Mouse (Mus musculus) c-Kit-positive CD71-positive TER-119-positive erythroid progenitor cells, embryonic 14.5 days (primary cell): ENCODE measurements at regions not wholly inside any gene's neighbourhood (a gene's known extent, or its start where the extent isn't known, plus 50 kb on each side); places are given as distances from the start of the nearest gene placed in this dataset.
A peak's percentile ranks its signal among the peaks of the same experiment; 100 is the strongest.

ENCODE experiments used
- DNase-seq: peaks from one replicate; pipeline ENCODE4 v3.0.0-alpha.2; 2013; ENCODE audit warnings: low spot score

DNA sequence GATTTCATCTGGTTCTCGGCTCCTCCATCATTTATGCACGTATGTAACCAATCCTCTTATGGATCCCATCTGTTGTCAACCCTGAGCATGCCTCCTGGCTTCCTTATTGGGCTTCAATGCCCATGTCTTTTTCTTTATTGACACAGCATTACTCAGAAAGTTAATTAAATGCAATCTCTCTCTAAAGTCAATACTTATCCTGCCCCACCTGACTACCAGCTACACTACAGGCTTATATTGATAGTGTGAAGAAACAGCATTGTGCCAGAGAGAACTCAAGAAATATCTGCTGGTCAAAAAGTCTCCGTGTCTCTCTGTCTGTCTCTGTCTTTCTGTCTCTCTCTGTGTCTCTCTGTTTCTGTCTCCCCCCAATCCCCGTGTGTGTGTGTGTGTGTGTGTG is 194.7 kb upstream of the Rfx3 start:
- no peak for DNase-seq

DNA sequence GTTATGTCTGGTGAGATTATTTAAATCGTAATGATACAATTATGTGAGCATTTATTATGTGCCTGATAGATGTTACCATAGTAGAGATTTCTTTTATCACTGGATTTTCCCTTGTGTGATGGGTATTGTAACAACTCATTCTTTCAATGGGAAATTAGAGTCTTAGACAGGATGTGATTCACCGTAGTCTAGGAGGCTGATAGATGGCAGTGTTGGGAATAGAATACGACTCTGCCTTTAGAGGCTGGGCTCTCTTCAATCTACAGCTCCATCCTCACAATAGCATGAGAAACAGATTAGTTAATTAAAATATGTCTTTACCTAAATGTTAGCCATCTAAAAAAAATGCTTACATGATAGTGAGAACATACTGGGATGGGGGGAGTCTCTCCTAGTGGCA is 192.8 kb upstream of the Rfx3 start:
- no peak for DNase-seq

DNA sequence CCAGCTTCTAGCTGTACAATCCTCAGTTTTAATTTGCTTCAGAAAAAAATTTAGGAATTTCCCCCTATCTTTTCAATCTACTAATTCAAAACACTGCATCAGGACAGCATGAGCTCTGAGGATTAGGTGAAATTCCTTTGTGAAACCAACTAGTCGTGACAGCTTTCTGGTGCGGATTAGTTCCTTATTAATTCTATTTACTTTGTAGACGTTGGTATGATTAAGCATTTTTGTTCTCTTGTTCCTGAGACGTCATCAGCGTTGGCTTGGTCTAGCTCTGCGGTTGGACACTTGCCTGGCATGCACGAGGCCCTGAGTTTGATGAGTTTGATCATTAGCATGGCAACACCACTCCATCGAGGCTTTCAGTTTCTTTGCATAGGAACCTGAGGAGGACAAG is 188.4 kb upstream of the Rfx3 start:
- no peak for DNase-seq

DNA sequence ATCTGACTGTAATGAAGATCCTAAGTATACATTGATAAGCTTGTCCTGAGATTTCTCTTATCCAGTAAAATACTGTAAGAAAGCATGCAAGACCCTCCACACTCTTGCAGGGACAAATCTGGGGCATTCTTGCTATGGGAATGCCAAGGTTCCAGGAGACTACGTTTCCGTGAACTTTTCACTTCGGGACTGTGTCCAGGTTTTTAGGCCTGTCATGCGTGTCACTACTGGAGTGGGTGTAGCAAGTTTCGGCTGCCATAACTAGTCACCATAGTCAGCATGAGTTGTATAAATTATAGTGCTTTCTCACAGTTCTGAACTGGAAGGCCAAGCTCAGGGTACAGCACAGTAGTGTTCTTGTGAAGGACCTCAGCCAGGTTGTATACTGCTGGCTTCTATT is 185.9 kb upstream of the Rfx3 start:
- no peak for DNase-seq

DNA sequence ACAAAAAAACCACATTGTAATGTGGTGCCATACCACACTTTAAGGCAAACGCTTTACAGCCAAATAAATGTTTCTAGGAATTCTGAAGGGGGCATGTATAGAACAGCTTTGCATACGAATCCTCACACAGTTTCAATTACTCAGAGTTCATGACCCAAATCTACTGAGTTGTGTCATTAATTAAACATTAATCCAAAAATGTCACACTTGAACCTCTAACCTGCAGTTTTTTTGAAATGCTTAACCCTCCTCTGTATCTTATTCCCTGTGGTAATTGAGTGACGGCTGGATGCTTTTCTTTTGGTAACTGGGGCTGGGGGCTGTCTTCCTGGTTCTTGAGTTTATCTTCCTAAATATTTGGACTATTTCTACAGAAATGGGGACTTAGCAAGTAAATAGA is 181.3 kb upstream of the Rfx3 start:
- no peak for DNase-seq

DNA sequence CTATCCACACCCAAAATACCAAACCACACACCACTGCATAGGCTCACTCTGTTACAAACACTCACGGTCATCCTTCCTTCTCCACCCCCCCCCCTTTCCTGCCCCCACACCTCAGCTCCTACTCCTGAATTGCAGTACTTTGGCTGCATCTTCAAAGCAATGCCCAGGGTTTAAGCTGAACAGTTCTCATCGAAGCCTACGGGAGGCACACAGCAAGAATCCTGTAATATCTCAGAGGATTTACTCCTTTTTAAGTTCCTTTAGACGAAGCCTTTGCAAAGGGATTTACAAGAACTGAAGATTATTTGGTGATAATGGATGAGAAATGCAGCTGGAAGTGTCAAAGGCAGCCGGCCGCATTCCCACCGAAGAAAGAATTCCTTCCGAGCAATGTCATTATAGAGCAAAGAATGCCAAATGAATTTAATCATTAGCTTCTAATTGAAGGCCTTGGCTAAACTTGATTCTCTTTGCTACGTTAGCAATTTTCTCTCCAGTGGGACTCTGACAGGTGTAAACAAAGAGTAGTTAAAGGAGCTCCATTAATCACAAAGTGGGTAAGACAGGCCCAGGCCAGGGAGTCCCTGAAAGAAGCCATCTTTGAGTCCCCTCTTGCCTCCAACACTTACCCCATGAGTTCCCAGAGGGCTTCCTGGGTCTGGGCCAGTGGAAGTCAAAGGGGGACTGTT is 180.6 kb upstream of the Rfx3 start:
- no peak for DNase-seq

DNA sequence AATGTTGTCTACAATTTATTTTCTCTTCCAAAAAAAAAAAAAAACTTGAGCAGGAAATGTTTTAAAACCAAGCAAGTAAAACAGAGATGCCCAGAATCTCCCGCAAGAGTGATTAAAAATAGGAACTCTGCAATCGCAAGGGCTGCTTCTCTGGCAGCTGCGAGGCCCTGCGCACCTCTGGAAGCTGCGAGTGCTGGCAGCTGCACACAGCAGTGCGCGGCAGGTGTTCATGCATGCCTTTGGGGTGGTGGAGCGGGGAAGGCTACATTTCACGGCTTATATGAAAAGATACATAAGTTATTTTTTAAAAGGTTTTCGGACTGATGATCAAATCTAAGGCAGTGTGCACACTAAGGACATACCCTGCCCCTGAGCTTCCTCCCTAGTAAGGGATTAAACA is 179.3 kb upstream of the Rfx3 start:
- DNase-seq = no peak

DNA sequence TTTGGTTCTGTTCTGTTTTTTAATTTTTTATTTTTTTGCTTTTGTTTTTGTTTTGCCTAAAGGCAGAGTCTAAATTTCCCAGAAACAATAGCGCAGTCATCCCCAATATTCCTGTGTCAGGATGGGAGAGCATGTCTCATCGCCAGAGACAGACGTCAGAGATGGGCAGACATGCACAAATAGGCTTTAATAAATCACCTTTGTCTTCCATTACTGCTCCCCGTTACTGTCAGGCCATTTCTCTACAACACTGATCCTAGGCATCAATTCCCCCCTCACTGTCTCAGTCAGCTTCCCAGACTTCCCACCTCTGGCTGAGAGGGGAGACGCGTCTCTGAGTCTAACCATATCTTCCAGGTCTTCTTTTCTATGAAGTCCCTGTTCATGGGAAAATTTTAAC is 177.4 kb upstream of the Rfx3 start:
- DNase-seq = no peak

DNA sequence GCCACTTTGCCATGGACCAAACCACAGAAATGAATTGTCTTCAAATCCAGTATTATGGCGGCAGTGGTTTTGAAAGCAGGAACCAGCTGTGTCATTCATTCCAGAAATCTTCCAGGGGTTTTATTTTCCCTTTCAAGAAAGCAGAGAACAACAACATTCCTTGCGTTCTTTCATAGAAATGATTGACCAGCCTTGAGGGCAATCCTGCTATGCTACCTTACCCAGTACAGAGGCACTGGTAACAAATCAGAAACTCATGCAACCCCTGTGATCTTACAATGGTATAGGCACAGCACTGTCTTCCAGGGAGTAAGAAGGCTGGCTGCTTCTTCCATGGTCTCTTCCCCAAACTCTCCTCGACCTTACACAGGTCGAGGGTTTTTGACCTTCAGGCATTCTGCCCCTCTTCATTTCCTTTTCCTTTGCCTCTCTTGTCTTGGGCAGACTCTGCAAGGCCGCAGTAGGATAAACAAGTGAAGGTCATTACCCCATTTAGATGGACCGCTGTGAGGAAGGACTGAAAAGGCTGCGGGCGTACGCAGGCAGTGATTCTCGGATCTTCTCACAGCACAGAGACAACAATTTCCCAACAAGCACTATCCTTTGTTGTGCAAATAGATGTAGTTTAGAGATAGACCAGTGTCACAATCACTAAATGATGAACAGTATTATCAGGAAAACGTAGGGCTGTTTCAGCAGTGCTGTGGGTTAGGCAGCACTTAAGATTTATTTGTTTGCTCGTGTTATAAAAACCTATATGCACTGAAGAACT is 171.6 kb upstream of the Rfx3 start:
- no peak for DNase-seq

DNA sequence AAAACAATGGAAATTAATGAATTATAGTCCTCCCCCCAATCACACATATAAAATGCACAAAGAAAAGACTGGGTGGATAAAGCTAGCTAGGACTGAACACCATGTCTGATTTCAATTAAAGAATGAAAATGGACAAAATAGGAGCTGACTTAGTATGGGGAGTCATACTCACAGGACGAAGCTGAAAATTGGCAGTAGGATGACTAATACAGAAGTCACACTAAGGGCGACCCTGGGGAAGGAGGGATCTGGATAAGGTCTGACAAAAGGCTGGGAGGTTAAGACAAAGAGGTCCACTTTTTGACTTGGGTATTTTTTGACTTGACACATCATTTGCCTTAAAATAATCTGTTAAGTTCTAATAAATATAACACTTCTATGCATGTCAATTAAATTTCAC is 170.2 kb upstream of the Rfx3 start:
- no peak for DNase-seq

DNA sequence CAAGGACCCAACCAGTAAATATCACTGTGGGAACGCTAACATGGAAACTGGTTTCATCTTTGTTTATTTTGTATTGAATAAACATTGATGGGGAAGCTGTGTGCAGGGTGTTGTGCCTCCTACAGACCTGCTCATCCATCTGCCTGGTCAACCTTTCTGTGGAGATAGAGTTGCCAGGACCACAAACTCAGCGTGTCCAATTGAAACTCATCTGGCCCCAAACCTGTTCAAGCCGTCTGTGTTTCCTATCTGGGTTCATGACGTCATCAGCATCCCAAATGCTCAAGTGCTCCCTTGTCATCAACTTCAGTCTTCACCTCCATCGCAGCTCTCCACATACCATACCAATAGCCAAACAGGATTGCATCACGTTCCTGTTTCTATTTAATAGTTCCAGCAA is 167.1 kb upstream of the Rfx3 start:
- DNase-seq = no peak

DNA sequence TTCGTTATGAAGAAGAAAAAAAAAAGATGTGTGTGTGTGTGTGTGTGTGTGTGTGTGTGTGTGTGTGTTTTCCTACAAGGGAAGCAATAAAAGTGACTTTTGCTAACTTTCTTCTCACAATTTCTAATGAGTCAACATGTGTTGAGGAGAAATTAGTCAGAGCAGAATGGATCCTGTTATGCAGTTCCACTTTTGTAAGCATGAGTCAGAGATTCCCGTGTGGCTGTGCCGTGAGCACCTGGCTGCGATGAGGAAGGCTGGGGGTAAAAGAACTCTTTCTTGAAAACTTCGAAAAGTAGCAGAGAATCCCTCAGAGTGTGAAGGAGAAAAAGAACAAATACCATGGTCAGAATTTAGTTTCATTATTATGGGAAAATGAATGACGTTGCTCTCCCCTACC is 165.9 kb upstream of the Rfx3 start:
- DNase-seq = no peak

DNA sequence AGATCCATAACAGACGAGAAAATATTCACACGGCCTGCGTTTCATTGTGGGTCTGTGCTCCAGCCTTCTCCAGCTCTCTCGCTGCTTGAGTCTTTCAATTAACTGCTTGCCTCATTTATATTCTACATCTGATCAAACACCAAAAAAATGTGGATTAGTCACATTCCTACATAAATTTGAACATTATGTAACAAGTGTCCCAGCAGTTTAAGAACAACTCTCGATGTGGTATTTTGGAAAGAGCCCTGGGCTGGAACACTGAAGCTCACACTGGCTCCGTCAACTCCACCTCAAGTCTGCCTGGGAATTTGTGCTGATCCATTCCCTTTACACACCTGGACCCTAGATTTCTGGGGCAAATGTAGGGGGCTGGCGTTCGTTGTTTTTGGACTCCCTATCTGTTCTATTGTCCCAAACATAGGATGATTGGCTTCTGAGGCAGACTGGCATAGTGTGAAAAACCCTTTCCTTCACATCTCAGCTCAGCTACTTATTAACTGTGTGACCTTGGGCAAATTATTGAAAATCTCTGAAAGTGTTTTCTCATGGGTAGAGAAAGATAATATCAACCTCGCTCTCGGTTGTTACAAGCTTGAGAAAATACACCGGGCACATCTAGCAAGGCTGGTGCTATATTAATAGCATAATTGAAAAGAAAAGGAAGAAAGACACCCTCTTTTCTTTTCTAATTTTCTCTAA is 161.0 kb upstream of the Rfx3 start:
- DNase-seq = no peak

DNA sequence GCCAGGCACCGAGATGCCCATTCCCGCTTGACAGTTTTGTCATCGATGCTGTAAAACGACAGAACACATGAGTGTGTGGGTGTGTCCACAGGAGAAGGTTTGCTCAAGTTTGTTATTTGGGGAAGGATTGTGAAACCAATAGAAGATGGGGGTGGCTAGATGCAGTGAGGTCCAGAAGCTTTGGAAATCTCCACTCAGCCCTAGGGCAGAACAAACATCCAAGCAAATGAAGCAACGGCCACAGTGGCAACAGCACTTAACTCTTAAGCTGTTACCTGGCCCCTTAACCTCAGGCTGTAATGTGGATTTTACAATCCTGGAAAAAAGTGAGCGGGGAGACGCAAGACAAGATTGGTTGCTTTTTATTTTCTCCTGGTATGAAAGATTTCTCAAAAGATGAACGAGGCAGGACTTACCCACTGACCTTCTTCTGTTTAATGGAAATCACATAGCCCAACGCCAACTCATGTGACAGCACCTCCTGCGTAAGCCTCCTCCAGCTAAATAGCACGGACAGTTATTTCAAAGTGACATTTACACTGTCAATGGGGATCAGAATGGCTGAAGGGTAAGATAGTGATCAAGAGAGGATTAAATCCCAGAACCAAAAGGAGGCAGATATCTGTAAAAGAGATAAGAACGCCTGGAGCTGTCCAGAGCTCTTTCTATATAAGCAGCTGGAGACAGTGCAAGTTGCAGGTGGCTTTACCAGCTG is 156.6 kb upstream of the Rfx3 start:
- no peak for DNase-seq

DNA sequence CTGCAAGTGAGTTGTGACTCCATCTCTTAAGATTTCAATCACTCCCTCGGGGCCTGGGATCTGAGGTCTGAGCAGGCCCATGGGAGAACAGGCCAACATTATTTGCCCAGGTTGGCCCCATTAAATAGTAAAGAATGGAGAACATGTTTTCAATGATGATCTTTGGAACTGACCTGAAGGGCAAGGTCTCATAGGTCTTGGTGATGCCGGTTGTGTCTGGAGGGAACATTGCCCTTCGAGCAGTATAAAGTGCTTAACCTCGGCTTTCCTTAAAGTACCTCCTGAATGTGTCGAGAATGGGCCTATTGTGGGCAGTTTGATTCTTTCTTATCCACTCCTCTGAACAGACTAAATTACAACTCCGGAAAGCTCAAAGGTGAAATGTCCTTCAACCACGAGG is 155.7 kb upstream of the Rfx3 start:
- no peak for DNase-seq

DNA sequence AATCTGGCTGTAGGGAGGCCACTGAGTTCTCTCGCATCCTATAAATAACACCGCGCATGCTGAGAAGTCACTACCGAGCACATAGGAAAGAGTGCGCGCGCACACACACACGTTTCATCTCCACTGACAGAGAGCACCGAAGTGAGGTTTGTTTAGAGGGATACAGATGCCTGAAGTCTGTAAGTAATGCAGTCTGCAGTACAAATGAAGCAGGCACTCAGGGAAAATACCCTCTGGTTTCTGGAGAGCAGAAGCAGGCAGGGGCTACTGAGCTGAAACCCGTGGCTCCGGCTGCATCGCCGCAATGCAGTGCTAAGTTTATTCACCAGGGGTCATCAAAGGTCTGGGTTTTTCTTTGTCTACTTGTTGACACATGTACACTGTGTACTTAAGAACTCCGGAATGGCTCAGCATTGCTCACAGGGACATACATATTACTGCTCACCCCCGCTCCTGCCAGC is 155.0 kb upstream of the Rfx3 start:
- DNase-seq = no peak

DNA sequence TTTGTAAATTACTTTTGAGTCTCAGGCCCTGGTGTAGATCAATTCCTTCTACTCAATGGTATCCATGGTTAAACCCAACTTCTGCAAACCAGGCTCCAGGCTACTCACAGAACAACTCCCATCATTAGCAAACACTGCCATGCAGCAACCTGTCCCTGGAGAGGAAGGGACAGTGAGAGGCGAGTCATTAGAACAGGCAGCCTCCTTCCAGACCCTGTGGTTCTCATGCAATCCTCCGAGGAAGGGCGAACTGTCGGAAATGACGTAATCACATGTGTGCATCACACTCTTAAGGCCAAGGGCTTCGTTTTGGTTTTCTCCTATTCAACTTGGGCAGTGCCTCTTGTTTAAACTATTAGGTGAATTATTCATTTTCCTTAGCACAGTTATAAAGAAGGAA is 152.2 kb upstream of the Rfx3 start:
- DNase-seq = no peak

DNA sequence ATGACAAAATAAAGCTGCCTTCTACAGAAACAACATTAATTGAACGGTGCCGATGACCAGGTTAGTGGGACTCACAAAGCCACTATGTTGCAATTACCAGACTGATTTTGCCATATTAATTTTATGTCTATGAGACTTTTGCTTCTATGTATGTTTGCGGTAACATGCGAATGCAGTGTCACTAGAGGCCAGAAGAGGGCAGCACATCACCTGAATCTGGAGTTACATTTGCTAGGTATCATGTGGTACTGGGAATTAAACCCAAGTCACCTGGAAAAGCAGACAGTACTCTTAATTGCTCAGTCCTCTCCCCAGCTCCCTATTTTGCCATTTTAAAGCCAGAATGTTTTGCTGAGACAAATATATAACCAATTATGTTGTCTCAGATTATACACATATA is 149.6 kb upstream of the Rfx3 start:
- DNase-seq = peak; percentile 1

DNA sequence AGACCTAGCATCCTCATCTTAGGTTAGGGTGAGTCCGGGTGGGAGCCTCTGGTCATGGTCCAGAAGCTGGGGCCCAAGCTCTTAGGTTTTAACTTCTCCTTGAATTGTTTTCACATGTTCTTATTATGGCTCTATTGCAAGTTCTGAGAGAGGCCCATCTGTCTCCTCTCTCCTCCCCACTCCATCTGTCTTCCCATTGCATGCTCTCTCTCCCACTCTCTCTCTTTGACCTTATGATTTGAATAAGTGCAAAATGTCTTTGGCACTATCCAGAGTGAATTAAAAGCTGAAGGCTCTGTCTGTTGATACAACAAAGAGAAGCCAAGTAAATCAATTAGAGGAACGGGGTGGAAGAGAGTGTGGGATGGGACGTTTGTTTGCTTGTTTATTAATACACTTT is 146.2 kb upstream of the Rfx3 start:
- no peak for DNase-seq

DNA sequence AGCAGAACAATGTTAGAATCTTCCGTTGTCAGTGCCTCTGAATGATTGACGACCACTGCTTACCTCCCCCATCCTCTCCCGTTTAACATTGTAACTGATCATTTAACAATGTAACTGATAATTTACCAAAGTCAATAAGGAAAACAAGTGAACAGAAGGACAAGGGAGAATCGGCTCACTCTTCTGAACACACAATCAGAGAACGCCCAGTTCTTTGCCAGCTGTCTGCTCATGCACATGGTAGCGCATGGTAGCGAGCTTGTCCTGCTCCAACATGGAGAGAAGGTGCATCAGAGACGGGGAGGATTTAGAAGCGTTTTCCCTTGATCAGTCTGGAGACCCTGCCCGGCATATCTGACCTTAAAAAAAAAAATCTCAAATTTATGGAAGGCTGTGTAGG is 126.6 kb upstream of the Rfx3 start:
- no peak for DNase-seq

DNA sequence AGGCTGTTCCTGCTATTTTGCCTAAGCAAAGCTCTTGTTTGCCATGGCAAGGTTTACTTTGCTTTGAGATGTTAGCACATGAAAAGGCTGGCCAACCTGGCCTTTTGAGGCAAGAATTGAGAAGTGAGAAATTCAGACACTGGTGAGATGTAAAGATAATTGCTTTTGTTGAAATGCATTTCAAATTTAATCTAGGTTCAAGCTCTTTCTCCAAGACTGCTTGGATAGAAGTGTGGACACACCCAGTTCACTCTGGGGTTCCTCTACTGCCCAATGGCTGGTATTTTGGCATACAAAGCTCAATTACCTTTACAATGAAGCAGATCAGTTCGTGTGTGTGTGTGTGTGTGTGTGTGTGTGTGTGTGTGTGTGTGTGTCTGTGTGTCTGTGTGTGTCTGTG is 123.8 kb upstream of the Rfx3 start:
- DNase-seq = no peak

DNA sequence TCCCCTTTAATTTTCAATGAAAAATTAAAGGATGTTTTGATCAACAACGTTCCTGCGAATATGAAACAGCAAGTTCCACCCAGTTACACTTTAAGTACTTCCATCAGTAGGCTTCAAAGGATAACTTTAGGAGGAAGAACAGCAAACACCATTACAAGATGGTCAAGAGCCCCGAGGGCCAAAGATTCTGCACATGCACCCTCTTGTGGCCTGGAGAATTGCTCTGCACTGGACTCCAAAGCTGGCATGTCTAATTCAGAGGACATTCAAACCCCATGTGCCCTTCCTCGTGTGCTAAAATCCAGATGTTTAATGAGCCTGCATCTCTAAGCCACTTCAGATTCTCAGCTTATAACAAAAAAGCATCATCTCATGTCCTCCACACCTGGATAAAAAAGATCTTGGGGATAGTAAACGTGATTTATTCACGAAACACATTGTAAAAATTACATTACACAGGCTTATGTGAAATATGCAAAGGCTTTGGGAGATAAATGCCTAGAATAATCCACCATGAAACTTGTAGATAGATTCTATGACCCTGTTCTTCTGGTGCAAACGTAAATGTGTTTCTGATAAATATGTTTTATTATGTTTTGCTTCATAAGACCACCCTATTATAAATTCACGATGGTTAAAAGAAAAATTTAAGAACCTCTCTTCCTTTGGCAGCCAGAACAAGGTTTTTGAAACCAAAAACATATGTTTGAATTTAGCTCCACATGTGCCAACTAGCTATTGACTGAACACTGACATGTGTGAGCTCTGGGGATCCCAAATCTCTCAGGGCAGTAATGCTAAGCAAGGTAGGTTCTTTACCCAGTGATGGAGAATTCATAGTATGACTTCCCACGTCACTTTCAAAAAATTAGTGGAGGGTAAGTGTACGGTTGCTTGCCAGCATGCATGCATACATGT is 100.6 kb upstream of the Rfx3 start:
- no peak for DNase-seq
